Mouse (Mus musculus) heart, embryonic 11.5 days (tissue): Measurements from ENCODE around the gene Dnlz. TPM values are rescaled to one million over a fixed set of nuclear protein-coding genes. Genes with fewer than 3 reads are reported as not detected.
A peak's percentile ranks its signal among the peaks of the same experiment; 100 is the strongest.

Source experiments
- ATAC-seq: fragments of 200-750 bp; cut with Nextera tagmentation; replicated peaks from 2 replicates; pipeline ENCODE4 v1.8.0; 2017; ENCODE audit warnings: moderate library complexity; ENCODE audit not compliant: insufficient number of reproducible peaks, low FRiP score, low TSS enrichment
- H3K27ac ChIP-seq: fragments of 300-500 bp; sonication (generic); 2 replicates; pipeline ENCODE4 v1.5.1; 2014; ENCODE audit warnings: mild to moderate bottlenecking, low read depth, low read length
- H3K27me3 ChIP-seq: fragments of 300-500 bp; sonication (generic); 2 replicates; pipeline ENCODE4 v1.6.1; 2014; ENCODE audit warnings: mild to moderate bottlenecking, low read length, mixed read lengths; ENCODE audit not compliant: control insufficient read depth, insufficient read depth
- H3K36me3 ChIP-seq: fragments of 300-500 bp; sonication (generic); 2 replicates; pipeline ENCODE4 v1.6.1; 2014; ENCODE audit warnings: mild to moderate bottlenecking, low read length, moderate library complexity, mixed read lengths; ENCODE audit not compliant: control insufficient read depth, insufficient read depth
- H3K4me1 ChIP-seq: fragments of 300-500 bp; sonication (generic); 2 replicates; pipeline ENCODE4 v1.6.1; 2014; ENCODE audit warnings: low read length; ENCODE audit not compliant: control insufficient read depth, insufficient read depth
- H3K4me2 ChIP-seq: fragments of 300-500 bp; sonication (generic); 2 replicates; pipeline ENCODE4 v1.6.1; 2014; ENCODE audit warnings: mild to moderate bottlenecking, moderate library complexity
- H3K4me3 ChIP-seq: fragments of 300-500 bp; sonication (generic); 2 replicates; pipeline ENCODE4 v1.5.1; 2014; ENCODE audit warnings: low read depth, low read length
- H3K9ac ChIP-seq: fragments of 300-500 bp; sonication (generic); 2 replicates; pipeline ENCODE4 v1.6.1; 2014; ENCODE audit warnings: mild to moderate bottlenecking, low read depth, low read length, moderate library complexity
- H3K9me3 ChIP-seq: fragments of 300-500 bp; sonication (generic); replicated peaks from 2 replicates; pipeline ENCODE4 v1.6.1; 2016; ENCODE audit warnings: low read length; ENCODE audit not compliant: control insufficient read depth
- WGBS: fragments of 180-500 bp; shearing (Covaris S2); extraction: QIAGEN DNeasy Blood & Tissue Kit; methylation state at CpG from one replicate; pipeline ENCODE4 v1.1.7; 2014; ENCODE audit not compliant: insufficient replicate concordance; 5-methylcytosine and 5-hydroxymethylcytosine counted together
- polyA plus RNA-seq: library from polyadenylated mRNA; unstranded; fragments of >200 nt; fragmentation: Nextera tagmentation; extraction: Ambion mirVana; gene quantifications from 2 replicates; pipeline ENCODE4 v1.2.1, GENCODE M21; 2014

Dnlz gene
- polyA plus RNA-seq, 1 experiment from 2014 or later = 26.3 TPM

GRCm38 (mm10) chr2:26315072-26315924 lies 36.6 kb downstream of the Dnlz start, which contains the start of gene Gpsm1:
Gene Gpsm1, plus strand, starts transcription at chr2:26315515.
- Histone ChIP-seq H3K4me3 (peak within 1 kb of the TSS; percentile 90), H3K27me3 (no peaks in the 10 kb centered on the region), H3K4me2 (peak within 1 kb of the TSS; percentile 94), H3K9me3 (no peaks in the 10 kb centered on the region), H3K9ac (peak within 1 kb of the TSS; percentile 94), H3K27ac (peak within 1 kb of the TSS; percentile 92), H3K4me1 (peaks cover 41% of the 10 kb centered on the region), H3K36me3 (no peaks in the 10 kb centered on the region)
- under 1% methylated on average over 59 of the region's 66 CpGs for WGBS
- ATAC-seq = peak; percentile 76

DNA sequence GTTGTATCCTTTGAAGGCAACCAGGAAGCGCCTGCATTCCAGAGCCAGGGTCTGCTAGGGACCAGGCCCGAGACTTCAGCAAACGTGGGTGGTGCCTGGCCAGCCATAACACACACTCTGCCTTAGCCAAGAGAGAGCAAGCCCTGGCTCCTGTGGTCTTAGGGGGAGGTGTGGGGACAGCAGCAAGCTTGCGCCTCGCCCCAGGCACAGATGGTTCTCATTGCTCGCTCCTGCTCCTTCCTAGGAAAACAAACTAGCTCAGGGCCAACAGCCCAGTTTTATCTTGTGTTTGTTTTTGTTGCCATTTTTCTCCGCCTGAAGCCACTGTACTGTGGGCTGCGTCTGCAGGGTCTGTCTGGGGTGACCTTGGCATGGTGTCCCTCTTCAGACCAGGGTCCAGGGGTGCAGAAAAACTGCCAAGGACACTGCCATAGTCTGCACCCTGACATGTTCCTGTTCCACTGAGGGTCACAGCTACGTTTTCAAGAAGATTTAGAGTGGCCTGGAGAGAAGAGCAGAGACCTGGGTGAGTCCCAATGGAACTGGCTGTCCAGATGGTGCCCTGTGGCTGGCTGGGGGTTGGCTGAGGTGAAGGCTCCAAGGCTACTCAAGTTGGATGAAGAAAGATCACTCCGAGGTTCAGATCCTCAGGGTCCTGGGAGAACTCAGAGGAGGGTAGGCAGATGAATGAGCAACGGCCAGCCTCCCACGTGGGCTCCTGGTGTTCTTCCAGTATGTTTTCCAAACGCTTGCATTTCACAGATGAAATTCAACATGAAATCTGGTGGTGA lies 37.4 kb downstream of the Dnlz start:
- WGBS = 39% methylated on average over 13 of the region's 13 CpGs
- Histone ChIP-seq H3K27me3 (no peaks in the 10 kb centered on the region), H3K9me3 (no peaks in the 10 kb centered on the region), H3K4me2 (peak overlapping the region; percentile 94), H3K4me1 (peaks cover 47% of the 10 kb centered on the region), H3K4me3 (peak overlapping the region; percentile 90), H3K9ac (peak overlapping the region; percentile 40; the same call in 1 of the 2 replicates), H3K27ac (peak overlapping the region; percentile 92), H3K36me3 (no peaks in the 10 kb centered on the region)
- ATAC-seq = no peak

DNA sequence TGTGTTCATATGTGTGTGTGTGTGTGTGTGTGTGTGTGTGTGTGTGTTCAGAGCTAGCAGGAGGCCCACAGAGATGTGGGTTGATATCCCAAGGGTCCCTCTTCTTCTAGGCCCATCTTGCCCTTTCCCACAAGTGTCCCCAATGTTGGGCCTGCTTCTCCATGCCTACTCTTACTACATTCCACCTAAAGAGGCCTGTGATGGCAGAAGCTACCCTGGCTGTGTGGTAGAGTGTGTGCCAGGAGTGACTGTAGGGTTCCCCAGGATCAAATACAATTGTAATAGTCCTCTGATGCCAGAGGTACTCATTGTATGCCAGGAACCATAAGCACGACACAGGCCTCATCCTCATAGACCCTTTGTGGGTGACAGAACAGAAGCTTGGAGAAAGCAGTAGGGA lies 38.5 kb downstream of the Dnlz start:
- Histone ChIP-seq H3K9ac (no peak overlapping the region), H3K27ac (0 out of 2 replicates have a peak overlapping the region, but pooled peaks have one; percentile 30), H3K4me1 (peaks cover 49% of the 10 kb centered on the region), H3K9me3 (no peaks in the 10 kb centered on the region), H3K36me3 (no peaks in the 10 kb centered on the region), H3K4me2 (no peak overlapping the region), H3K27me3 (no peaks in the 10 kb centered on the region), H3K4me3 (no peak overlapping the region)
- no peak for ATAC-seq
- 75% methylated on average over 1 of the region's 1 CpGs for WGBS

DNA sequence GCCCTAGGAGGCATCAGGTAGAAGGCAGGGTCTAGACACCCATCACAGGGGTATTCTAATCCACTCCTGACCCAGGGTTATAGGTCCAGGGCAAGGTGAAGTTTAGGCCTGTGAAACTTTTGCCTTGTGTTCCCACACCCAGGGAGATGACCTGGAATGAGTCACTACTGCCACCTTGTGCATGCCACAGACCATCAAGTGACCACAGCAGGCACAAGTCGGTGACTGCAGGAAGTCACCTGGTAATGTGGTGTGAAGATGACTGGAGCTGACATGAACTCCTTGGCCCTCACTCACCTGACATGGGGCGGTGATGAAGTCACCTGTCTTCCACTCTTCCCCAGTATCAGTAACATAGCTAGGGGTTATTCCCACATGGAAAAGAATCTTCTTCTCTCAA lies 39.1 kb downstream of the Dnlz start:
- no peak for ATAC-seq
- Histone ChIP-seq H3K36me3 (no peaks in the 10 kb centered on the region), H3K4me3 (no peak overlapping the region), H3K9me3 (no peaks in the 10 kb centered on the region), H3K27me3 (no peaks in the 10 kb centered on the region), H3K4me1 (peaks cover 44% of the 10 kb centered on the region), H3K27ac (no peak overlapping the region), H3K4me2 (no peak overlapping the region), H3K9ac (no peak overlapping the region)
- 52% methylated on average over 2 of the region's 2 CpGs for WGBS

- no peaks in the 10 kb centered on the region for H3K36me3 ChIP-seq
- no peak overlapping the region for H3K27ac ChIP-seq
- ATAC-seq = no peak
- no peak overlapping the region for H3K4me2 ChIP-seq
- no peaks in the 10 kb centered on the region for H3K9me3 ChIP-seq
- H3K4me3 ChIP-seq = no peak overlapping the region
- no peak overlapping the region for H3K9ac ChIP-seq
- 55% methylated on average over 5 of the region's 5 CpGs for WGBS
- H3K4me1 ChIP-seq = peaks cover 36% of the 10 kb centered on the region
- H3K27me3 ChIP-seq = no peaks in the 10 kb centered on the region
Observed at GRCm38 (mm10) chr2:26311936-26312335, 40.0 kb downstream of the Dnlz start.

GRCm38 (mm10) chr2:26309739-26310138 lies 42.2 kb downstream of the Dnlz start:
- Histone ChIP-seq H3K9me3 (no peaks in the 10 kb centered on the region), H3K4me2 (peak overlapping the region; percentile 18; the same call in 1 of the 2 replicates), H3K36me3 (no peaks in the 10 kb centered on the region), H3K4me1 (peaks cover 23% of the 10 kb centered on the region), H3K4me3 (no peak overlapping the region), H3K27ac (peak overlapping the region; percentile 80), H3K27me3 (no peaks in the 10 kb centered on the region), H3K9ac (peak overlapping the region; percentile 7; the same call in 1 of the 2 replicates)
- ATAC-seq = no peak; the same call in 1 of the 2 replicates
- 19% methylated on average over 10 of the region's 10 CpGs for WGBS

DNA sequence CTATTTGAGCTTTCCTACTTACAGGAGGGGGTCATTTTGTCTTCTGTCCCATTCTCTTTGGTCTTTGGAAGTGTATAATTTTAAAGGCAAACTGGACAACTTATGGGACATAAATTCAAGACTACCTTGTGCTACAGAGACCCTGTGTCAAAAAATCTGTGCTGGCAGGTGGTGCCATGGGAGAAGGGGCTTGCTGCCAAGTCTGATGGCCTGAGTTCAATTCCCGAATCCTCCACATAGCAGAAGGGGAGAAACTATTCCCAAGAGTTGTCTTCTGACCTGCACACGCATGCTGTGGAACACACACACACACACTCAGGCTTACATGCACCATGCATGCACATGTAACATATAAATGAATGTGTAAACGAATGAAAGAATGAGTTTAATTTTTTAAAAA lies 45.2 kb downstream of the Dnlz start:
- H3K9ac ChIP-seq = no peak overlapping the region
- H3K4me2 ChIP-seq = no peak overlapping the region
- no peak for ATAC-seq
- no peaks in the 10 kb centered on the region for H3K36me3 ChIP-seq
- H3K9me3 ChIP-seq = no peaks in the 10 kb centered on the region
- 77% methylated on average over 3 of the region's 3 CpGs for WGBS
- no peak overlapping the region for H3K4me3 ChIP-seq
- H3K27me3 ChIP-seq = no peaks in the 10 kb centered on the region
- peaks cover 10% of the 10 kb centered on the region for H3K4me1 ChIP-seq
- no peak overlapping the region for H3K27ac ChIP-seq

GRCm38 (mm10) chr2:26305555-26305954 lies 46.4 kb downstream of the Dnlz start:
- 65% methylated on average over 2 of the region's 2 CpGs for WGBS
- Histone ChIP-seq H3K4me3 (no peak overlapping the region), H3K4me1 (peaks cover 12% of the 10 kb centered on the region), H3K9me3 (no peaks in the 10 kb centered on the region), H3K27ac (no peak overlapping the region), H3K36me3 (no peaks in the 10 kb centered on the region), H3K9ac (no peak overlapping the region), H3K4me2 (no peak overlapping the region), H3K27me3 (no peaks in the 10 kb centered on the region)
- ATAC-seq = no peak
